Mouse (Mus musculus) retina, adult 2 months (tissue): Measurements from ENCODE around the gene Clca4b.
"Not testable (repeated sequence)": the region's sequence is repeated elsewhere in the genome, so short reads cannot be mapped to it uniquely, and the experiment has no call there.

ENCODE experiments used
- DNase-seq: peaks from one replicate; pipeline ENCODE4 v3.0.0-alpha.2; 2012; ENCODE audit warnings: low read depth, low spot score

The Clca4b gene

GRCm38 (mm10) chr3:144932335-144932734, at the start of gene Clca4b:
Gene Clca4b, minus strand, starts transcription at chr3:144932529.
- DNase-seq, result no peak

- DNase-seq, result no peak
Measured at GRCm38 (mm10) chr3:144980551-144980950, 48.2 kb upstream of the Clca4b start.

GRCm38 (mm10) chr3:144977631-144978030, 45.3 kb upstream of the Clca4b start:
- no peak for DNase-seq

GRCm38 (mm10) chr3:144976091-144976490, 43.8 kb upstream of the Clca4b start:
- no peak for DNase-seq

GRCm38 (mm10) chr3:144974945-144975344, 42.6 kb upstream of the Clca4b start, which contains the start of gene Clca4a:
Gene Clca4a, minus strand, starts transcription at chr3:144975045.
- DNase-seq, result no peak

GRCm38 (mm10) chr3:144971553-144972270, 39.4 kb upstream of the Clca4b start:
- no peak for DNase-seq

GRCm38 (mm10) chr3:144969755-144970154, 37.4 kb upstream of the Clca4b start:
- DNase-seq, result no peak

- DNase-seq, result no peak
Measured at GRCm38 (mm10) chr3:144966074-144966473, 33.7 kb upstream of the Clca4b start.

GRCm38 (mm10) chr3:144950829-144951228, 18.5 kb upstream of the Clca4b start:
- no peak for DNase-seq

- DNase-seq, result not testable (repeated sequence)
Measured at GRCm38 (mm10) chr3:144947376-144947775, 15.0 kb upstream of the Clca4b start.

- not testable (repeated sequence) for DNase-seq
Measured at GRCm38 (mm10) chr3:144933625-144934024, 1.3 kb upstream of the Clca4b start.

- DNase-seq, result no peak
Measured at GRCm38 (mm10) chr3:144933011-144933491, 722 bp upstream of the Clca4b start.

GRCm38 (mm10) chr3:144914014-144914413, 18.3 kb downstream of the Clca4b start:
- no peak for DNase-seq

GRCm38 (mm10) chr3:144897042-144897678, 35.2 kb downstream of the Clca4b start:
- no peak for DNase-seq

- DNase-seq, result no peak
Measured at GRCm38 (mm10) chr3:144890246-144890758, 42.0 kb downstream of the Clca4b start.

GRCm38 (mm10) chr3:144886957-144887356, 45.4 kb downstream of the Clca4b start:
- DNase-seq, result no peak

- not testable (repeated sequence) for DNase-seq
Measured at GRCm38 (mm10) chr3:144872012-144872411, 60.3 kb downstream of the Clca4b start.
